Mouse (Mus musculus): ENCODE measurements around the gene Scaf1. TPM values are rescaled to one million over a fixed set of nuclear protein-coding genes. Genes with fewer than 3 reads are reported as not detected.

Gene Scaf1
- total RNA-seq, 1 experiment, result 39.2 TPM

GRCm38 (mm10) chr7:45050945-45051600 is 34.9 kb upstream of the Scaf1 start:
- no peaks in the 10 kb centered on the region for H3K9me3 ChIP-seq (ENCODE audit: control insufficient read depth, insufficient read depth, low read depth, low read length)
- H3K36me3 ChIP-seq (ENCODE audit: control insufficient read depth, insufficient read depth, low read length, poor library complexity, severe bottlenecking), result peaks cover 38% of the 10 kb centered on the region
- in situ Hi-C loops (cut with MboI; ENCODE audit: low sequenced_read_pairs in 2 of 2, unreplicated experiment in 2 of 2), result no loop called here
- H3K4me3 ChIP-seq (ENCODE audit: insufficient read depth in 1 of 2, low read depth in 1 of 2, low read length in 2 of 2, poor library complexity in 1 of 2, severe bottlenecking in 1 of 2), result peak overlapping the region; percentile 97 to 99
- peak overlapping the region; percentile 91; the same call in 1 of the 2 replicates for H3K9ac ChIP-seq (ENCODE audit: insufficient read depth, low read depth, low read length, poor library complexity, severe bottlenecking)
- TF ChIP-seq ZNF384 (IDR thresholded peaks at IDR 0.05; ENCODE audit: low read depth, low read length), result no peak
- no peak for TF ChIP-seq MAFK (IDR thresholded peaks at IDR 0.05; ENCODE audit: insufficient read depth, low read depth, low read length)
- peak; percentile 81 for TF ChIP-seq CHD2 (IDR thresholded peaks at IDR 0.05; ENCODE audit: low read depth, low read length)
- no peak for TF ChIP-seq HCFC1 (IDR thresholded peaks at IDR 0.05; ENCODE audit: borderline replicate concordance, insufficient read depth, low read length)
- TF ChIP-seq ZC3H11A (IDR thresholded peaks at IDR 0.05; ENCODE audit: borderline replicate concordance, low read depth, low read length), result no peak
- peaks cover 4 to 24% of the 10 kb centered on the region in 2 experiments; a peak in 3 of 4 replicates for H3K4me1 ChIP-seq (ENCODE audit: control insufficient read depth in 2 of 2, insufficient read depth in 2 of 2, low read length in 2 of 2, poor library complexity in 1 of 2)
- peak overlapping the region; percentile 33 for H3K27ac ChIP-seq (ENCODE audit: insufficient read depth, low read depth, low read length, poor library complexity, severe bottlenecking)
- peak; percentile 83 for DNase-seq (ENCODE audit: low read depth, low spot score)

DNA sequence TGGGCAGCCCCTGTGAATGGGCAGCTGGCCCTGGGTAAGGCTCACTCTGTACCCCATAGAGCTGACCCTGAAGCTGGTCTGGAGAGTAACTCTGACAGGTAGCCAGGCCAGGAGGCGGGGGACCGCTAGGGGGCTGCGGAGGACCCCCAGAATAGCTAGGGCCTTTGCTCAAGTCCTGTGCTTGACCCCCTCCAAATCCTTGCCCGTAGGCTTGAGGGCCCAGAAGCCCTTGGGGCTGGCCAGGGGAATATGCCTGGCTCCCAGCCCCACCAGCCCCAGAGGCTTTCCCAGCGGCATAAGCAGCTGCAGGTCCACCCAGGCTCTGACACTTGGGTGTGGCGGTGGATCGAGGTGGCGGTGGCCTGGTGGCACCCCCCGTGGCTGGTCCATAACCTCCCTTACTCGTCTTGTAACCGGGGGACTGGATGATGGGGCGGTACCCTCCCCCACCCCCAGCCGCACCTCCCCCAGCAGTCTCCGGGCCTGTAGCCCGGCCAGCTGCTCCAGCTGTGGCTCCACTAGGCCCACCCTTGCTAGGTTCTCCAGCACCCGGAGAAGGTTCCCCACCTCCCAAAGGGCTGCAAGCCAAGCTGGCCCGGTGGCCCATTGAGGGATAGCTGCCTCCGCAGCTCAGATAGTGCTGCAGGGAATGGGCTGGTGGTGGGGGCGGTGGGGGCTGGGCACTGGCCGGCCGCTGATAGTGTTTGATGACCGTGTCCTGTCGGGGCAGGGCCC is 32.9 kb upstream of the Scaf1 start:
- peak overlapping the region in 1 of 2 experiments; percentile 44; a peak in 1 of 4 replicates for H3K4me3 ChIP-seq (ENCODE audit: insufficient read depth in 1 of 2, low read depth in 1 of 2, low read length in 2 of 2, poor library complexity in 1 of 2, severe bottlenecking in 1 of 2)
- H3K9me3 ChIP-seq (ENCODE audit: control insufficient read depth, insufficient read depth, low read depth, low read length), result no peaks in the 10 kb centered on the region
- in situ Hi-C loops (cut with MboI; ENCODE audit: low sequenced_read_pairs in 2 of 2, unreplicated experiment in 2 of 2), result no loop called here
- no peak for TF ChIP-seq ZNF384 (IDR thresholded peaks at IDR 0.05; ENCODE audit: low read depth, low read length)
- TF ChIP-seq MAFK (IDR thresholded peaks at IDR 0.05; ENCODE audit: insufficient read depth, low read depth, low read length), result no peak
- no peak for TF ChIP-seq CHD2 (IDR thresholded peaks at IDR 0.05; ENCODE audit: low read depth, low read length)
- no peak for TF ChIP-seq HCFC1 (IDR thresholded peaks at IDR 0.05; ENCODE audit: borderline replicate concordance, insufficient read depth, low read length)
- no peak for TF ChIP-seq ZC3H11A (IDR thresholded peaks at IDR 0.05; ENCODE audit: borderline replicate concordance, low read depth, low read length)
- peaks cover 4 to 29% of the 10 kb centered on the region in 2 experiments; a peak in 3 of 4 replicates for H3K4me1 ChIP-seq (ENCODE audit: control insufficient read depth in 2 of 2, insufficient read depth in 2 of 2, low read length in 2 of 2, poor library complexity in 1 of 2)
- H3K27ac ChIP-seq (ENCODE audit: insufficient read depth, low read depth, low read length, poor library complexity, severe bottlenecking), result no peak overlapping the region
- H3K36me3 ChIP-seq (ENCODE audit: control insufficient read depth, insufficient read depth, low read length, poor library complexity, severe bottlenecking), result peaks cover 48% of the 10 kb centered on the region
- DNase-seq (ENCODE audit: low read depth, low spot score), result no peak
- H3K9ac ChIP-seq (ENCODE audit: insufficient read depth, low read depth, low read length, poor library complexity, severe bottlenecking), result no peak overlapping the region

DNA sequence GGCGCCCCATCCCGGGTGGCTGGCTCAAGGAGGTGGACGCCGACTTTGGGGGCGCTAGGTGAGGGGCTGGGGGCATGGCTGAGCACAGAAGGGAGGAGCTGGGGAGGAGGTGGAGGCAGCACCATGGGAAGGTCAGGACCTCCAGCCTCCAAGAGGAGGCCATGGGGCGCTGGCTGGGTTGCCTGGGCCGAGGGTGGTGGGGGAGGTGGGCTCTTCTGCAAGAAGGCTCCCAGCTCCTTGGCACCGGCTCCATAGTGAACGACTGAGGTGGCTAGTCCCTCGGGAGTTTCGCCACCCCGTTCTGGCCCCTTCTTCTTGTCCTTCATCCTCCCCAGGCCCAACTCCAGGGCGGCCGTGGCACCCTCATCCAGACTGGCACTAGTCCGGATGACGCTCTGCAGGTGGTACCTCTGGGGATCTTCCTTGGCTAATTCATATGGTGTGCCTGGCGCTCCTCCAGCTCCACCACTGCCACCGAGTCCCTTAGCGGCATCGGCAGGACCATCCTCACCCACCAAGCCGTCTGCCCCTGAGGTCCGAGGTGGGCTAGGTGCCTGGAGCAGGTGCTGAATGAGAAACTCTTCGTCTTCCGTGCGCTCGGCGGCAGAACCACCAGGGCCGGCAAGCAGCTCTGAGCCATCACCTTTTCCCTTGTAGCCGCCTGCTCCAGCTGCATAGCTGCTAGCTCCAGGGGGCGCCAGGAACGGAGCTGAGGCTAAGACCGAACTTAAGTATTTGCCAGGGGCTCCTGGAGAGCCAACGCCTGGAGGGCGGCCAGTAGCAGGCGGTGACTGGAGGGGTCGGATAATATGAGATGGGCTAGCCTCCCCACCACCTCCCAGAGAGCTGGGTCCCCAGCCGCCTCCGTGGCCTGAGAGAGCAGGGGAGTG is 32.1 kb upstream of the Scaf1 start:
- Histone ChIP-seq H3K4me1 (ENCODE audit: control insufficient read depth in 2 of 2, insufficient read depth in 2 of 2, low read length in 2 of 2, poor library complexity in 1 of 2) (peaks cover 4 to 29% of the 10 kb centered on the region in 2 experiments; a peak in 3 of 4 replicates), H3K9ac (ENCODE audit: insufficient read depth, low read depth, low read length, poor library complexity, severe bottlenecking) (0 out of 2 replicates have a peak overlapping the region, but pooled peaks have one; percentile 29), H3K4me3 (ENCODE audit: insufficient read depth in 1 of 2, low read depth in 1 of 2, low read length in 2 of 2, poor library complexity in 1 of 2, severe bottlenecking in 1 of 2) (peak overlapping the region; percentile 16 to 33; a peak in 3 of 4 replicates), H3K9me3 (ENCODE audit: control insufficient read depth, insufficient read depth, low read depth, low read length) (no peaks in the 10 kb centered on the region), H3K27ac (ENCODE audit: insufficient read depth, low read depth, low read length, poor library complexity, severe bottlenecking) (no peak overlapping the region), H3K36me3 (ENCODE audit: control insufficient read depth, insufficient read depth, low read length, poor library complexity, severe bottlenecking) (peaks cover 52% of the 10 kb centered on the region)
- in situ Hi-C loops (cut with MboI; ENCODE audit: low sequenced_read_pairs in 2 of 2, unreplicated experiment in 2 of 2), result no loop called here
- TF ChIP-seq ZC3H11A (IDR thresholded peaks at IDR 0.05; ENCODE audit: borderline replicate concordance, low read depth, low read length), result no peak
- TF ChIP-seq ZNF384 (IDR thresholded peaks at IDR 0.05; ENCODE audit: low read depth, low read length), result no peak
- TF ChIP-seq HCFC1 (IDR thresholded peaks at IDR 0.05; ENCODE audit: borderline replicate concordance, insufficient read depth, low read length), result no peak
- TF ChIP-seq CHD2 (IDR thresholded peaks at IDR 0.05; ENCODE audit: low read depth, low read length), result no peak
- no peak for TF ChIP-seq MAFK (IDR thresholded peaks at IDR 0.05; ENCODE audit: insufficient read depth, low read depth, low read length)
- DNase-seq (ENCODE audit: low read depth, low spot score), result no peak

DNA sequence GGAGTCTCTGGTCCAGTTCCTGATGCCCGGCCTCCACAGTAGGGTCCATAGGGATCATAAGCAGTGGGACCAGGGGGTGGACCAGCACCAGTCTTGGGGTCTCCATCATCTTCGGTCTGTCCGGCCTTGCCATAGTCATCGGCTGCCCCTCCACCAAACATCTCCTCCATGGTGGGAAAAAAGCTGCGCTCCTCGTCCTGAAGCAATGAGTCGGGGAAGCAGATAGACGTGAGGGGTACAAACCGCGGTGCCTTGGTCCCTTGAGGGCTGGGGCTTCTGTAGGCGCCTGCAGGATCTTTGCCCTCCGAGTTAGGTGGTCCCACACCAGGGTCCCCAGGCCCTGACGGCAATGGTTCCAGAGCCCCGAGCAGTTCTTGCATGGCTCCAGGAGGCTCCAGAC is 31.3 kb upstream of the Scaf1 start:
- Histone ChIP-seq H3K9me3 (ENCODE audit: control insufficient read depth, insufficient read depth, low read depth, low read length) (no peaks in the 10 kb centered on the region), H3K9ac (ENCODE audit: insufficient read depth, low read depth, low read length, poor library complexity, severe bottlenecking) (0 out of 2 replicates have a peak overlapping the region, but pooled peaks have one; percentile 32), H3K27ac (ENCODE audit: insufficient read depth, low read depth, low read length, poor library complexity, severe bottlenecking) (no peak overlapping the region), H3K36me3 (ENCODE audit: control insufficient read depth, insufficient read depth, low read length, poor library complexity, severe bottlenecking) (peaks cover 59% of the 10 kb centered on the region), H3K4me1 (ENCODE audit: control insufficient read depth in 2 of 2, insufficient read depth in 2 of 2, low read length in 2 of 2, poor library complexity in 1 of 2) (peaks cover 4 to 29% of the 10 kb centered on the region in 2 experiments; a peak in 3 of 4 replicates), H3K4me3 (ENCODE audit: insufficient read depth in 1 of 2, low read depth in 1 of 2, low read length in 2 of 2, poor library complexity in 1 of 2, severe bottlenecking in 1 of 2) (peak overlapping the region; percentile 16 to 32; a peak in 3 of 4 replicates)
- TF ChIP-seq ZC3H11A (IDR thresholded peaks at IDR 0.05; ENCODE audit: borderline replicate concordance, low read depth, low read length) (no peak), MAFK (IDR thresholded peaks at IDR 0.05; ENCODE audit: insufficient read depth, low read depth, low read length) (no peak), HCFC1 (IDR thresholded peaks at IDR 0.05; ENCODE audit: borderline replicate concordance, insufficient read depth, low read length) (no peak)
- no peak for DNase-seq (ENCODE audit: low read depth, low spot score)
- in situ Hi-C loops (cut with MboI; ENCODE audit: low sequenced_read_pairs in 2 of 2, unreplicated experiment in 2 of 2), result no loop called here

Measured in ES-E14 (cell line).